Mouse (Mus musculus) G1E (cell line): ENCODE results near the gene Slc2a1.

Experiments used
- CTCF ChIP-seq: IDR thresholded peaks from 2 replicates; pipeline ENCODE4 v1.5.1; 2012; ENCODE audit warnings: low read depth, low read length, inconsistent platforms, mixed read lengths
- GATA1 ChIP-seq: IDR thresholded peaks from 2 replicates; pipeline ENCODE4 v1.6.1; 2012; ENCODE audit warnings: borderline replicate concordance, low read length, inconsistent platforms, mixed read lengths
- POLR2AphosphoS5 ChIP-seq: IDR thresholded peaks from 2 replicates; pipeline ENCODE4 v1.6.1; 2012; ENCODE audit warnings: low read depth, low read length, inconsistent platforms; ENCODE audit not compliant: insufficient replicate concordance
- TAL1 ChIP-seq: conservative IDR thresholded peaks from 2 replicates; pipeline ENCODE4 v1.6.1; 2012; ENCODE audit warnings: low read depth, low read length, inconsistent platforms, mixed read lengths

GRCm38 (mm10) chr4:119133860-119134259 lies 25.3 kb downstream of the Slc2a1 start:
- no peak for TF ChIP-seq CTCF
- TF ChIP-seq GATA1, result no peak
- TF ChIP-seq POLR2AphosphoS5, result no peak
- TF ChIP-seq TAL1, result no peak
